Mouse (Mus musculus): ENCODE data around the gene Pmpca. TPM values are rescaled to one million over a fixed set of nuclear protein-coding genes. Genes with fewer than 3 reads are reported as not detected.
A peak's percentile ranks its signal among the peaks of the same experiment; 100 is the strongest.

Pmpca gene
- total RNA-seq, 1 experiment from 2014 or later = 151 TPM

- no peak for DNase-seq
These were observed 40.7 kb downstream of the Pmpca start for GRCm38 (mm10) chr2:26429851-26430250.

GRCm38 (mm10) chr2:26434791-26435572, 45.8 kb downstream of the Pmpca start:
- no peak for DNase-seq

- DNase-seq = no peak
These were observed 48.1 kb downstream of the Pmpca start for GRCm38 (mm10) chr2:26437221-26437620.

- no peak for DNase-seq
These were observed 49.2 kb downstream of the Pmpca start for GRCm38 (mm10) chr2:26438373-26438772.

GRCm38 (mm10) chr2:26439671-26440070, 50.5 kb downstream of the Pmpca start:
- no peak for DNase-seq

- DNase-seq = no peak
These were observed 52.1 kb downstream of the Pmpca start for GRCm38 (mm10) chr2:26441261-26441660.

- no peak for DNase-seq
These were observed 52.5 kb downstream of the Pmpca start for GRCm38 (mm10) chr2:26441688-26442087.

GRCm38 (mm10) chr2:26442843-26443242, 53.7 kb downstream of the Pmpca start:
- DNase-seq = no peak

GRCm38 (mm10) chr2:26443876-26444275, 54.7 kb downstream of the Pmpca start:
- no peak for DNase-seq

- no peak for DNase-seq
These were observed 55.2 kb downstream of the Pmpca start for GRCm38 (mm10) chr2:26444368-26444767.

- DNase-seq = peak; percentile 100
These were observed 56.0 kb downstream of the Pmpca start, which contains the start of gene Sec16a for GRCm38 (mm10) chr2:26444946-26445665. Gene Sec16a (minus strand): TSS chr2:26445216.

- DNase-seq = peak; percentile 90
These were observed 56.7 kb downstream of the Pmpca start for GRCm38 (mm10) chr2:26445666-26446445.

GRCm38 (mm10) chr2:26446671-26447070, 57.5 kb downstream of the Pmpca start:
- DNase-seq = no peak

Other genes starting within 250 kb of the Pmpca start
- gene Lhx3, start 181.1 kb upstream of the Pmpca start, total RNA-seq (2021) = 0.48 and 0.76 TPM in 2 replicates
- gene Qsox2, start 151.8 kb upstream of the Pmpca start, total RNA-seq (2021) = 17.5 and 19.7 TPM in 2 replicates
- 0.62 and 1.5 TPM in 2 replicates for gene Ccdc187, start 94.8 kb upstream of the Pmpca start, total RNA-seq (2021)
- 17.5 and 17.7 TPM in 2 replicates for gene Gpsm1, start 73.8 kb upstream of the Pmpca start, total RNA-seq (2021)
- gene Dnlz, start 37.2 kb upstream of the Pmpca start, total RNA-seq (2021) = 20.5 and 21.1 TPM in 2 replicates
- 0.97 TPM in 1 of 2 replicates, not detected in the other for gene Card9, start 28.4 kb upstream of the Pmpca start, total RNA-seq (2021)
- gene Snapc4, start 8.7 kb upstream of the Pmpca start, total RNA-seq (2021) = 40.9 and 42.0 TPM in 2 replicates
- gene Entr1, start within 50 bp of the Pmpca start, total RNA-seq (2021) = 106 and 110 TPM in 2 replicates
- gene Inpp5e, start 19.9 kb downstream of the Pmpca start, total RNA-seq (2021) = 22.6 and 25.9 TPM in 2 replicates
- 62.7 and 63.4 TPM in 2 replicates for gene Sec16a, start 55.9 kb downstream of the Pmpca start, total RNA-seq (2021)
- 17.7 and 24.8 TPM in 2 replicates for gene Notch1, start 127.3 kb downstream of the Pmpca start, total RNA-seq (2021)
- 159 and 211 TPM in 2 replicates for gene Egfl7, start 190.7 kb downstream of the Pmpca start, total RNA-seq (2021)
- not detected in 2 replicates for gene Gm20532, start 197.3 kb downstream of the Pmpca start, total RNA-seq (2021)
- gene Agpat2, start 215.1 kb downstream of the Pmpca start, total RNA-seq (2021) = 290 and 352 TPM in 2 replicates
- 6.6 and 9.8 TPM in 2 replicates for gene Fam69b, start 239.1 kb downstream of the Pmpca start, total RNA-seq (2021)

Data from adrenal gland, postnatal 25 days (tissue).